Mouse (Mus musculus): ENCODE measurements around the gene Elp4. TPM values are rescaled to one million over a fixed set of nuclear protein-coding genes. Genes with fewer than 3 reads are reported as not detected.

The Elp4 gene
- polyA plus RNA-seq, 3 experiments from 2014 or later = 8.8 to 16.9 (median 13.6) TPM

DNA sequence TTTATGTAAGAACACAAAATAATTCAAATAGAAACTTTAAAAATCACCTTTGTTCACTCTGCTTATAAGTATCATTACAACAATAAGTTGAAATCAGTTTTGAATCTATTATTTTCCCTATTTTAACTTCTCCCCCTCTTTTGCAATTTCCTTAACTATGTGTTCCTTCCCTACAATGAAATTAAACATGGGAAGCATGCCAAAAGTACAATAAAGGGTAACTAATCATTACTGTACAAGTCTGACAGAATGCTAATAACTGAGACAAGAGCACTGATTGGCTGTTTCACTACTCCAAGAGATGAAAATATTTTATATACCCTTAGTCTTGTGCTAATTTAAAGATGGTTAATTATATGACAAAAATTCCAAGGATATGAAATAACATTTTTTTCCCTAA, 99.2 kb downstream of the Elp4 start:
- no peak for ATAC-seq

DNA sequence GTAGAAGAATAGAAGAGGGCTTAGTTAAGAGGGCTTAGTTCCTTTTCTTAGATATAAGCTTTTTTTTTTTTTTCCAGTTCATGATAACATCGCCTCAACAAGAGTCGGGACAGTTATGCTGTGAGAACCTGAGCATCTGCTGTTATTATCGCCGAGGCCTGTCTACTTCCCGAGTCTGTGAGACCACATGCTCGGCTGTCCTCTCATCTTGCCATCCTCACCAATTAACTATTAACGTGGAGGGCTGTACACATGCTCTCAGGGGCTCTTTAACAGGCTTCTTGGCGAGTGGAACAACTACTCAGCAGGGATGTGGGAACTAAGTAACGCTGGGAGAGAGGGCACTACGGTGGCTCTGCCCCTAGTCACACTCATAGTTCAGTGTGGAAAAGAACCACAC, 99.9 kb downstream of the Elp4 start:
- no peak for ATAC-seq

DNA sequence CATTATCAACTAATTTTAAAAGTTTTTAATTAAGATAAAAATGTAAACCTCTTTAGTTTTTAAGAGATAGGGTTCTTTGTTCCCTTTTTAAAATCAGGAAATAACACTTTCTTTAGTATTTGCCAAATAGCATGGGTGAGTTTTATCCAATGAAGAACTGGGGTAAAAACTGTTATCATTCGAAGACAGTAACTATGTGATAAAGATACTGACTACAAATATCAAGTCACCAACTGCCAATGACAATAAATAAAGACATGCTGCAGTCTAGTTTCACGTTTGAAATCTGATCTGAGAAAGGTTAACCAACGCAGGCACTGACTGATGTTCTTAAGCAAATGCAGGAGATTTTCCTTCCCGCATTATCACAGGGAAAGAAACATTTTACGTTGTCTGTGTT, 100.9 kb downstream of the Elp4 start:
- no peak for ATAC-seq

DNA sequence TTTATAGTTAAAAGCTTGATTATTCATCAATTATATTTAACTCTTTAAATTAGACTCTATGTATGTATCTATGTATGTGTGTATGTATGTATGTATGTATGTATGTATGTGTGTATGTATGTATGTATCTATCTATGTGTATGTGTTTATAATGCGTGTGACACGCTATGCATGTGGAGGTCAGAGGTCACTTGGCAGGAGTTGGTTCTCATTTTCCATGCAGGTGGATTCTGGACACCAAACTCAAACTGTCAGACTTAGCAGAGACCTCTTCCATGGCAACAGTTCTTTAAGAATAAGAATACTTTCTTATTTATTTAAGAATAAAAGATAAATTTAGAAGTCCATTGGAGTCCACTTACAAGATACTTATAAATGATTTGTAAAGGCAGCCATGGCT, 101.5 kb downstream of the Elp4 start:
- no peak for ATAC-seq

- ATAC-seq = no peak
Observed at GRCm38 (mm10) chr2:105801536-105801935, 102.8 kb downstream of the Elp4 start.

DNA sequence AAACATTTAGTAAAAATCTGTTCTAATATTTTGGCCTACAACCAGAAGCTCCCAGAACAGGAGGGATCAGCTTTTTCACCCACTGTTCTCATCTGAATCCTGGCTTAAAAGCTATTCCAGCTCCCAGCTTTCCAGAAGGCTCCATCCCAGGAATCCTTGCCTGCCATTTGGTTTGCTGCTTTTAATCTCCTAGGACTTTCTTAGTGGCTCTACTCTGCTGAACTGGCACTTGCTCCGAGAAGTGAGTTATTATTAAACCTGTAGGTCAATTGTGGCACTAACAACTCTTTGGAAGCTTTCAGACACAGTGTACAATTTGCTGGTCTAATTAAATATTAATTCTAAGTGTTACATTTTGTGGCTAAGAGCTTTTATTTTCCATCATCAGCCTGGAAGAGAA, 103.7 kb downstream of the Elp4 start:
- no peak for ATAC-seq

DNA sequence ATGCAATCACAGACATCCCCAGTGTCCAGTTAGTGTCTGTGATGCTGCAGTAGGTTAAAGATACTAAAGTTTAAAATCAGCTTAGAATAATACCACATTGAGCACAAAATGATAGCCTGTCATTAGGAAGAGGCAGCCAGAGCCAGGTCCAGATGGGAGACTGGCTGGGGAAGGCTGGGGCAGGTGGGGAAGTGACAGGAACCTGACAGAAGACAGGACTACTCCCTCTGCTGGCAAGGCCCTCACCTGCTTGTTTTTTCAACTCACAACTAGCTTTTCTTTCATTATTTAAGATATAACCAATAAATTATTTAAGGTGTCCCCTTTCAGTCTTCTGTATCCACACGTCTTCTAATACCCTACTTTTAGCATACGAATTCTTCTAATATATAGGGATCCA, 104.5 kb downstream of the Elp4 start:
- ATAC-seq = no peak

GRCm38 (mm10) chr2:105797842-105798241, 106.5 kb downstream of the Elp4 start:
- ATAC-seq = no peak

- ATAC-seq = no peak
Observed at GRCm38 (mm10) chr2:105796101-105796500, 108.3 kb downstream of the Elp4 start.

GRCm38 (mm10) chr2:105792339-105793120, 111.8 kb downstream of the Elp4 start:
- ATAC-seq = no peak

DNA sequence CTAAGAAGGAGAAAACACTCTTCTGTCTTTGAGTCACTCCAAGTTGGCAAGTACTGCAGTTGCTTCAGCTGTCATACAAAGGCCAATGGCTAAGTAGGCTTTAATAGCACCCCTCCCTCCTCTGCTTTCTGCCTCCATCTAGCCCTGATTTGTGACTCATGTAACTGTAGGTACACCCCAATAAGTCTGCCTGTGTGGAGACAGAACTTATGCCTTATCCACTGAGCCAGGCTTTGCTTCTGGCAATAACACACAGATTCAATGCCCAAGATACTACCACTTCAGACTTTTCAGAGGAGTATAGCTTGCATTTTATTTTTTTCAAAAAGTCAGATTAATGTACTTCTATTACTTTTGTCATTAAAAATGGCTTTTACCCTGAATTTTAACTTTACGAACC, 114.4 kb downstream of the Elp4 start:
- no peak for ATAC-seq

- no peak for ATAC-seq
Observed at GRCm38 (mm10) chr2:105787726-105788125, 116.6 kb downstream of the Elp4 start.

DNA sequence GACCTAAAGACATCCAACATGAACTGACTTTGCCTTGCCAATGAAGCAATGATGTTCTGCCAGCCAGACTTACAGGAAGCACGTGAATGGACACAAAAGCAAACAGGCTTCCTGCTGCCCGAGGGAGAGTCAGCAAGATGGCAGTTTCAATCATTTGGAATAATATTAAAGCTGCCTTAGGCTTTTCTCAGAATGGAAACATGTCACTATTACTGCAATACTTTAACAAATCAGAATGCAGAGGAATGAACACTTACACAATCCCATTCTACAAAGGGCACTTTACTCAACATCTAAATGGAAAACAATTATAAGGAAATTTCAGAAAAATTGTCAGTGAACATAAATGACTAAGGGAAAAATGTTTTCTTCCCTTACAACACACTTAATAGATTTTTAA, 117.4 kb downstream of the Elp4 start:
- ATAC-seq = no peak

- ATAC-seq = no peak
Observed at GRCm38 (mm10) chr2:105782885-105783284, 121.5 kb downstream of the Elp4 start.

- ATAC-seq = no peak
Observed at GRCm38 (mm10) chr2:105780739-105781138, 123.6 kb downstream of the Elp4 start.

GRCm38 (mm10) chr2:105779320-105779891, 125.0 kb downstream of the Elp4 start:
- no peak for ATAC-seq

DNA sequence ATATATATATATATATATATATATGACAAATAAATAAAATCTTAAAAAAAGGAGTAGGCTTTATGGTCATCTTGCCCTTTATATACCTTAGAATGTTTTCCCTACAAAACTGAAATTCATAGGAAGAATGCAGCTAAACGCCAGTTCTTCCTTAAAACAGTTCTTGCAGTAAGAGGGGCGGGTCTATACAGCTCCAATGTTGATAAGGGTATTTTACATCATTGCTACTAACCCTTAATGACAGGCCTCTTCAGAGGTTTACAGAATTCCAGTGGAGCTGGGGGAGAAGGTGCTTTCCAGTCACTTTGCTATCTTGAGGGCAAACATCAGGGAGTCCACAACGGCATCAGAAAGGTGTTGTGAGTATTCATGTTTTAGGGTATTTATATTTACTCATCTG, 133.1 kb downstream of the Elp4 start:
- no peak for ATAC-seq

DNA sequence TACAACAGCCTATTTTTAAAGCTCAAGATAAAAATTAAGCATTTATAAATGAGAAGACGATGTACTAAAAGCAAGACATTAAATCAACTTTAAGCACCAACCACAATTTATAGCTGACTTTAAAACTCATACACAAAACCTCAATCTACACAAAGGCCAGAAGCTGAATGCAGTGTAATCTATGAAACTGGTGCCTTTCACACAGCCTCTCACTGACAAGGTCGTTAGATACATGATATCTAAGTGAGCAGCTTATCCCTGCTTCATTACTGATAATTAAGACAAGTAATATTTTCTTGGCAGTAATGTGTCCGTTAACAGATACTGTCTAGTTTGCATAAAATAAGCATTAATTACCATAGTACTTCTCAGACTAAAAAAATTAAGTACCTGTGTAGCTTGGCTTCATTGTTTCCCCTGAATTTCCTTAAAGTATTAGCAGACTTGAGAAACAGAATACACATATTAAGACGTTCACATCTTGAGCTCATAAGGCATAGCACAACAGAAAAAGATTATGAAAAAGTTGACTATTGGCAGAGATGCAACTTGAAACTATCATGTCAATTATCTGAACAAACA, 134.5 kb downstream of the Elp4 start:
- ATAC-seq = no peak

DNA sequence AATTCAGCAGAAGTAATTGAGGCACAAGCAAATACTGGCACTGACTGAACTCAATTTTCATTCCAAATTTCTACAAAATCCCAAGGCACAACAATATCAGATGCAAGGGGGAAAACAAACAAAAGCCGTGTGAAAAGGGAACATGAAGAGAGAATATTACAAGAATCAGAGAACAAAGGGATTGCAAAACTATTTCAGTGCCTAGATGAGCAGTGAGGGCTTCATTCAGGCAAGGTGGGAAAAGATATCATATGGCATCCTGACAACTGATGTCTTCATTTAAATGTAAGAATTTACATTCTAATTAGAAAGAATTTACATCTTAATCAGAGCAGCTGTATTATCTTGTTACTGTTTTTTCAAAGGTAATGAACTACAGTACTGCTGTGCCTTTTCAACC, 150.9 kb downstream of the Elp4 start:
- no peak for ATAC-seq

GRCm38 (mm10) chr2:105749111-105749510, 155.3 kb downstream of the Elp4 start:
- ATAC-seq = no peak

- no peak for ATAC-seq
Observed at GRCm38 (mm10) chr2:105746896-105747295, 157.5 kb downstream of the Elp4 start.

- ATAC-seq = no peak
Observed at GRCm38 (mm10) chr2:105736166-105736565, 168.2 kb downstream of the Elp4 start.

DNA sequence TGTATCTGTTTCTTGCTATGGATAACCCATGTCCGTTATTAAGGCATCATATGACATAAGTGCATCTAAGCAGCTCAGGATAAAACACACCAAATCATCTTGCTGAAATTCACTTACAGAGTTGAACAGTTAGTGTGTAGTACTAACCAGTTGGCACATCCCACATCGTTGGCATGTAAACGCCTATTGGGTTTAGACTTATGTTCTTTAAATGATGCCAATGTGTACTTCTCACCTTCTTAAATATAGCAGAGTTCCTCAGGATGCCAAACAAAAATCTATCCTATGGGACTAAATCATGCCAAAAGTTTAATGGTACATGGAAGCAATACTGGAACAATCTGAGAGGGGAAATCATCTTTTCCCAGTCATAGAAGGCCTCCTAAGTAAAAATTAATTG, 173.7 kb downstream of the Elp4 start:
- no peak for ATAC-seq

- ATAC-seq = no peak
Observed at GRCm38 (mm10) chr2:105726657-105727056, 177.7 kb downstream of the Elp4 start.
